In genomic region chr10:67126859-67127758, GRCm38 (mm10) we compare ENCODE assay signal across 8 mouse cellular contexts. TPM values are rescaled to one million over a fixed set of nuclear protein-coding genes. Genes with fewer than 3 reads are reported as not detected.
DNase-seq lines count a peak whose midpoint lies in the region; ATAC-seq and TF ChIP-seq lines count a peak whose summit lies in the region.

No protein-coding gene starts in this region.

- ATAC-seq in heart, embryonic 14.5 days (ENCODE audit: insufficient number of reproducible peaks, insufficient read depth, low FRiP score, low read depth), result peak; percentile 60
- ATAC-seq in midbrain, embryonic 11.5 days (ENCODE audit: low FRiP score), result peak; percentile 85

- H3K9ac ChIP-seq in ES-Bruce4 (ENCODE audit: low read depth, poor library complexity, severe bottlenecking), result peak overlapping the region; percentile 85
- H3K9ac ChIP-seq in heart, embryonic 14.5 days (ENCODE audit: low read length), result peak overlapping the region; percentile 94
- peak overlapping the region; percentile 71 for H3K9ac ChIP-seq in midbrain, embryonic 11.5 days (ENCODE audit: low read length)

- DNase-seq in cerebellum, adult 18-20 months, result peak; percentile 32 to 58
- DNase-seq in cerebellum, adult 9-11 months, result no peak
- DNase-seq in embryo, embryonic 10.5 days (ENCODE audit: low spot score), result peak; percentile 59
- peak; percentile 70 for DNase-seq in limb, embryonic 10.5 days (ENCODE audit: low spot score)
- peak; percentile 90 for DNase-seq in midbrain, embryonic 11.5 days (ENCODE audit: low spot score, missing footprints)
- peak; percentile 22 to 72 for DNase-seq in spleen, postnatal 4 days (ENCODE audit: low spot score in 2 of 2)

- no peaks in the 10 kb centered on the region for H3K9me3 ChIP-seq in ES-Bruce4 (replicated peaks; ENCODE audit: control insufficient read depth, insufficient read depth, low read length, poor library complexity, severe bottlenecking)
- no peaks in the 10 kb centered on the region for H3K9me3 ChIP-seq in heart, embryonic 14.5 days (ENCODE audit: control insufficient read depth, low read length)
- H3K9me3 ChIP-seq in limb, embryonic 10.5 days (replicated peaks), result no peaks in the 10 kb centered on the region
- H3K9me3 ChIP-seq in midbrain, embryonic 11.5 days (ENCODE audit: control insufficient read depth, low read length), result no peaks in the 10 kb centered on the region

- peak overlapping the region; percentile 65 for H3K4me3 ChIP-seq in ES-Bruce4 (ENCODE audit: low read depth, low read length)
- peak overlapping the region; percentile 94 to 99 for H3K4me3 ChIP-seq in heart, embryonic 14.5 days (ENCODE audit: control insufficient read depth in 1 of 2, insufficient read depth in 1 of 2, low read depth in 1 of 2, low read length in 2 of 2)
- peak overlapping the region; percentile 93 for H3K4me3 ChIP-seq in limb, embryonic 10.5 days
- peak overlapping the region; percentile 80 for H3K4me3 ChIP-seq in midbrain, embryonic 11.5 days (ENCODE audit: low read depth, low read length)

- no peak for TF ChIP-seq CTCF in ES-Bruce4 (IDR thresholded peaks at IDR 0.05; ENCODE audit: low read depth, low read length)

- no peaks in the 10 kb centered on the region for H3K27me3 ChIP-seq in ES-Bruce4 (ENCODE audit: control insufficient read depth, insufficient read depth, low read length, poor library complexity, severe bottlenecking)
- H3K27me3 ChIP-seq in heart, embryonic 14.5 days (ENCODE audit: control insufficient read depth, insufficient read depth, low read length), result no peaks in the 10 kb centered on the region
- H3K27me3 ChIP-seq in limb, embryonic 10.5 days (ENCODE audit: low read depth, poor library complexity, severe bottlenecking), result no peaks in the 10 kb centered on the region
- no peaks in the 10 kb centered on the region for H3K27me3 ChIP-seq in midbrain, embryonic 11.5 days (ENCODE audit: control insufficient read depth, insufficient read depth, low read length)

- H3K36me3 ChIP-seq in ES-Bruce4 (ENCODE audit: control insufficient read depth, insufficient read depth, low read length, poor library complexity, severe bottlenecking), result no peaks in the 10 kb centered on the region; the same call in 1 of the 2 replicates
- H3K36me3 ChIP-seq in heart, embryonic 14.5 days (ENCODE audit: control insufficient read depth, insufficient read depth, low read length), result no peaks in the 10 kb centered on the region
- H3K36me3 ChIP-seq in limb, embryonic 10.5 days, result no peaks in the 10 kb centered on the region
- no peaks in the 10 kb centered on the region for H3K36me3 ChIP-seq in midbrain, embryonic 11.5 days (ENCODE audit: control insufficient read depth, insufficient read depth, low read length)

- H3K4me1 ChIP-seq in ES-Bruce4 (ENCODE audit: control insufficient read depth, insufficient read depth, low read length), result peaks cover 4% of the 10 kb centered on the region
- peaks cover 14 to 52% of the 10 kb centered on the region in 2 experiments for H3K4me1 ChIP-seq in heart, embryonic 14.5 days (ENCODE audit: control insufficient read depth in 2 of 2, insufficient read depth in 2 of 2, low read length in 2 of 2)
- peaks cover 21% of the 10 kb centered on the region for H3K4me1 ChIP-seq in limb, embryonic 10.5 days
- peaks cover 5% of the 10 kb centered on the region; the same call in 1 of the 2 replicates for H3K4me1 ChIP-seq in midbrain, embryonic 11.5 days (ENCODE audit: control insufficient read depth, insufficient read depth, low read length)

- H3K27ac ChIP-seq in ES-Bruce4 (ENCODE audit: insufficient read depth, low read length), result no peak overlapping the region
- peak overlapping the region; percentile 90 to 91 for H3K27ac ChIP-seq in heart, embryonic 14.5 days (replicated peaks in 1 of 2; ENCODE audit: control insufficient read depth in 1 of 2, insufficient read depth in 1 of 2, low read depth in 2 of 2, low read length in 2 of 2)
- H3K27ac ChIP-seq in limb, embryonic 10.5 days, result peak overlapping the region; percentile 89
- peak overlapping the region; percentile 62 for H3K27ac ChIP-seq in midbrain, embryonic 11.5 days (ENCODE audit: low read depth, low read length)

- under 1% methylated on average over 103 of the region's 115 CpGs for WGBS in heart, embryonic 14.5 days
- WGBS in limb, embryonic 10.5 days, result 1% methylated on average over 115 of the region's 115 CpGs
- WGBS in midbrain, embryonic 11.5 days, result 2% methylated on average over 84 of the region's 115 CpGs

- TF ChIP-seq EP300 in ES-Bruce4 (IDR thresholded peaks at IDR 0.05; ENCODE audit: insufficient read depth, low read depth, low read length), result no peak

- H3K4me2 ChIP-seq in heart, embryonic 14.5 days (ENCODE audit: low read length), result peak overlapping the region; percentile 84
- H3K4me2 ChIP-seq in midbrain, embryonic 11.5 days, result peak overlapping the region; percentile 64

- TF ChIP-seq POLR2A in ES-Bruce4 (IDR thresholded peaks at IDR 0.05; ENCODE audit: insufficient read depth, low read length), result no peak

RNA-seq across cellular contexts. Expression of gene Reep3, which starts 30.4 kb away (rescaled TPM):
- polyA plus RNA-seq in ES-Bruce4 (2011; ENCODE audit: insufficient read depth, insufficient read length, low read depth, missing spikeins), result 47.9 and 50.5 TPM in 2 replicates
- polyA plus RNA-seq in heart, embryonic 14.5 days (2014; fragmentation: Nextera tagmentation; extraction: Ambion mirVana), result 28.7 and 31.5 TPM in 2 replicates
- 17.8 and 22.2 TPM in 2 replicates for polyA plus RNA-seq in limb, embryonic 10.5 days (2016; fragmentation: Nextera tagmentation; extraction: Ambion mirVana)
- 37.5 and 38.9 TPM in 2 replicates for polyA plus RNA-seq in midbrain, embryonic 11.5 days (2014; fragmentation: Nextera tagmentation; extraction: Ambion mirVana)

RNA-seq across cellular contexts. Expression of gene Jmjd1c, which starts 31.2 kb away (rescaled TPM):
- 123 and 141 TPM in 2 replicates for polyA plus RNA-seq in ES-Bruce4 (2011; ENCODE audit: insufficient read depth, insufficient read length, low read depth, missing spikeins)
- polyA plus RNA-seq in heart, embryonic 14.5 days (2014; fragmentation: Nextera tagmentation; extraction: Ambion mirVana), result 42.4 and 43.4 TPM in 2 replicates
- 27.6 and 31.6 TPM in 2 replicates for polyA plus RNA-seq in limb, embryonic 10.5 days (2016; fragmentation: Nextera tagmentation; extraction: Ambion mirVana)
- 46.9 and 49.0 TPM in 2 replicates for polyA plus RNA-seq in midbrain, embryonic 11.5 days (2014; fragmentation: Nextera tagmentation; extraction: Ambion mirVana)
